Mouse (Mus musculus) kidney, adult 2 months (tissue): ENCODE data around the gene Ttyh1. TPM values are rescaled to one million over a fixed set of nuclear protein-coding genes. Genes with fewer than 3 reads are reported as not detected.

Experiments used
- DNase-seq: peaks from one replicate; pipeline ENCODE4 v3.0.0; 2021
- H3K27ac ChIP-seq: fragments of 200-500 bp; 2 replicates; pipeline ENCODE4 v1.5.1; 2012; ENCODE audit warnings: low read depth, low read length, control low read depth, inconsistent platforms; ENCODE audit not compliant: insufficient read depth
- H3K27me3 ChIP-seq: fragments of 200-500 bp; replicated peaks from 2 replicates; pipeline ENCODE4 v1.6.1; 2012; ENCODE audit warnings: mild to moderate bottlenecking, moderate library complexity, low read length, inconsistent platforms; ENCODE audit not compliant: control insufficient read depth, insufficient read depth
- H3K36me3 ChIP-seq: fragments of 200-500 bp; 2 replicates; pipeline ENCODE4 v1.6.1; 2012; ENCODE audit warnings: mild to moderate bottlenecking, moderate library complexity, low read length, inconsistent platforms; ENCODE audit not compliant: control insufficient read depth, insufficient read depth
- H3K4me1 ChIP-seq: fragments of 200-500 bp; 2 replicates; pipeline ENCODE4 v1.6.1; 2011; ENCODE audit warnings: low read length; ENCODE audit not compliant: control insufficient read depth, insufficient read depth
- H3K4me3 ChIP-seq: fragments of 200-500 bp; 2 replicates; pipeline ENCODE4 v1.5.1; 2011; ENCODE audit warnings: mild to moderate bottlenecking, low read depth, low read length, control low read depth; ENCODE audit not compliant: insufficient read depth
- CTCF ChIP-seq: fragments of 200-500 bp; conservative IDR thresholded peaks from 2 replicates; pipeline ENCODE4 v1.5.1; 2011; ENCODE audit warnings: low read depth, mild to moderate bottlenecking, control low read depth, low read length, moderate library complexity, mixed read lengths; ENCODE audit not compliant: insufficient read depth, insufficient read length
- POLR2A ChIP-seq: fragments of 200-500 bp; IDR thresholded peaks from one replicate; pipeline ENCODE4 v1.6.1; 2011; ENCODE audit warnings: low read depth, low read length, control low read depth
- WGBS: fragments of 180-500 bp; shearing (Covaris S2); methylation state at CpG from one replicate; pipeline ENCODE4 v1.1.7; 2018; 5-methylcytosine and 5-hydroxymethylcytosine counted together
- polyA plus RNA-seq: library from polyadenylated mRNA; depleted of rRNA; stranded (reverse); fragments of >200 nt; gene quantifications from 2 replicates; pipeline ENCODE4 v1.2.3, GENCODE M21; 2012

The Ttyh1 gene
- polyA plus RNA-seq, 1 experiment, result 2.8 TPM

GRCm38 (mm10) chr7:4130686-4131452, 11.7 kb downstream of the Ttyh1 start:
- H3K4me1 ChIP-seq, result no peaks in the 10 kb centered on the region
- no peaks in the 10 kb centered on the region for H3K36me3 ChIP-seq
- no peaks in the 10 kb centered on the region for H3K27me3 ChIP-seq
- TF ChIP-seq CTCF (peak; percentile 98), POLR2A (no peak)
- peak; percentile 81 for DNase-seq
- 35% methylated on average over 13 of the region's 13 CpGs for WGBS
- no peak overlapping the region for H3K4me3 ChIP-seq
- H3K27ac ChIP-seq, result no peak overlapping the region

DNA sequence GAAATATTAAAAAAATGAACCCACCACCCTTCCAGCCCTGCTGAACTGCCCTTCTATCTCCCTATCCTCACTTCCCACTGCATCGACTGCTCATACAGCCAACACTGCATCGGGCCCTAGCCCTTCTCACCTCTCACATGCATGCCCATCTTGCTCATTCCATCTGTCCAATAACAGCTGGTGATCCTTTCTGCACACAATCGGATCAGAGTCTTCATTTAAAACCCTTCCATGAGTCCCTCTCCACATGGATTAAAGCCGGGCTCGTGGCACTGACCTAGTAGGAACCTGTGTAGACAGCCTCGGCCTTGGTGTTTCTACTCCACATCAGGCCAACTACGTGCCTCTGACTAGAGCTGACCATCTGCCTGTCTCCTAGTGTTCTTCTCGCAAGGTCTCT, 12.8 kb downstream of the Ttyh1 start:
- H3K27ac ChIP-seq, result no peak overlapping the region
- no peaks in the 10 kb centered on the region for H3K27me3 ChIP-seq
- no peak for DNase-seq
- H3K36me3 ChIP-seq, result no peaks in the 10 kb centered on the region
- TF ChIP-seq CTCF, result no peak
- no peak for TF ChIP-seq POLR2A
- no peak overlapping the region for H3K4me3 ChIP-seq
- WGBS, result 89% methylated on average over 8 of the region's 8 CpGs
- no peaks in the 10 kb centered on the region for H3K4me1 ChIP-seq

DNA sequence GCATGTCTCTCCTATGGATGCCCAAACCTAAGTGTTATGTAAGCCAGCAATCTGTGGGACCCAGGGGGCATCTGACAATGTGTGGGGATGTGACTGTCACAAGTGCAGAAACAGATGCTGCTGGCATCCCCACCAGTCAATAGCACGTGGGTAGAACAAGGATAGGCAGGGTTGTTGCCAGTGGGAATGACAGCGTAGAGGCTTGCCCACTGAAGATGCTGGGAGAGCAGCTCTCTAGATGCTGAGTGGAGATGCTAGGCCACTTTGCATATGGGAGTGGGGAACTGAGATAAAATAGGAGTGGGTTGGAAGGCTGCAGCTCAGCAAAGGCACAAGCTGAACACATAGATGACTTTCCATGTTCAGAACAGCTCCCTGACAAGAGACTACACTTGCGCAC, 13.4 kb downstream of the Ttyh1 start:
- H3K4me1 ChIP-seq, result no peaks in the 10 kb centered on the region
- H3K4me3 ChIP-seq, result no peak overlapping the region
- 94% methylated on average over 3 of the region's 3 CpGs for WGBS
- no peak for TF ChIP-seq POLR2A
- TF ChIP-seq CTCF, result no peak
- no peak overlapping the region for H3K27ac ChIP-seq
- no peaks in the 10 kb centered on the region for H3K36me3 ChIP-seq
- H3K27me3 ChIP-seq, result no peaks in the 10 kb centered on the region
- no peak for DNase-seq

DNA sequence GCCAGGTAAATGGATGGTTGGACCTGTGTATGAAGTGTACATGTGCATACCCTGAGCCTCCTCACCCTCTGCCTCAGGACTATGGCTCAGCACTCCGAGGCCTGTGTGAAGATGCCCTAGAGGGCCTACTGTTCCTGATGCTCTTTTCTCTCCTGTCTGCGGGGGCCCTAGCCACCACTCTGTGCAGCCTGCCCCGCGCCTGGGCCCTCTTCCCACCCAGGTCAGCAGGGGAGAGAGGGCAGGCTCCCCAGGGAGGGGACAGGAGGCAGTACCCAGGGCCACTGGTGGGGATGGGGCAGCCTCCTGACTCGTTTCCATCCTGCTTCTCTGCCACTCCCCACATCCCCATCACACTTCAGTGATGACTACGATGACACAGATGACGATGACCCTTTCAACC, 13.8 kb downstream of the Ttyh1 start:
- no peak overlapping the region for H3K4me3 ChIP-seq
- no peak overlapping the region for H3K27ac ChIP-seq
- 84% methylated on average over 7 of the region's 7 CpGs for WGBS
- no peaks in the 10 kb centered on the region for H3K27me3 ChIP-seq
- no peaks in the 10 kb centered on the region for H3K36me3 ChIP-seq
- H3K4me1 ChIP-seq, result no peaks in the 10 kb centered on the region
- TF ChIP-seq CTCF (no peak), POLR2A (no peak)
- DNase-seq, result no peak

DNA sequence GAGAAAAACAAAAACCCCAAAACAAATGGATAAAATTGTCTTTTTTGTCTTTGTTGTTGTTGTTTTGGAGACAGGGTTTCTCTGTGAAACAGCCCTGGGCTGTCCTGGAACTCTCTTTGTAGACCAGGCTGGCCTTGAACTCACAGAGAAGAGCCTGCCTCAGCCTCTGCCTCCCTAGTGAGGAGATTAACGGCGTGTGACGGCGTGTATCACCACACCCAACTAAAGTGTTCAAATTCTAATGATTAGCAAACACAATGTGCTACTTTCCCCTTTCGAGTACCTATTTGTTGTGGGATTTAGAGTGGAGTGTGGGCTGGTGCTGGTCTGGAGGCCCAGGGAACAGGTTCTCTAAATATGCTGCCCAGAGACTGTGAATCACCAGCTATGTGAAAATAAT, 15.7 kb downstream of the Ttyh1 start:
- Histone ChIP-seq H3K4me3 (no peak overlapping the region), H3K27me3 (no peaks in the 10 kb centered on the region), H3K27ac (no peak overlapping the region), H3K36me3 (peaks cover 3% of the 10 kb centered on the region), H3K4me1 (no peaks in the 10 kb centered on the region)
- WGBS, result 79% methylated on average over 5 of the region's 5 CpGs
- TF ChIP-seq CTCF, result no peak
- TF ChIP-seq POLR2A, result no peak
- no peak for DNase-seq

DNA sequence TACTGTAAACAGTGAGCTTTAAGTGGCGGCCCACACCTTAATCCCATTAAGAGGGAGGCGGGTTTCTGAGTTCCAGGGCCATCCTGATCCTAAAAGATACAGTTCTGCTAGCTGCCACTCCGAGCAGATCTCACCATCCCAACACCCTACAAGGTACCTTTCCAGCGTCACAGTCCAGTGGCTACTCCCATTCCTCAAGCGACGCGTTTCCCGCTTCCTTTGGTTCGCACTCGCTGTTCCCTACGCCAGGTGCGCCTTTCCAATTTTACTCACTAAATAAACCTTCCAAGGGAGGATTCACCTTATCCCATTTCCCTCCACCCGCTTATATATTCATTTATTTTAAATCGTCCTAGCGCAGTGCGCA, 17.2 kb downstream of the Ttyh1 start:
- TF ChIP-seq CTCF (no peak), POLR2A (no peak)
- WGBS, result under 1% methylated on average over 16 of the region's 16 CpGs
- no peaks in the 10 kb centered on the region for H3K4me1 ChIP-seq
- peak overlapping the region; percentile 77 for H3K4me3 ChIP-seq
- no peak for DNase-seq
- H3K27me3 ChIP-seq, result no peaks in the 10 kb centered on the region
- H3K36me3 ChIP-seq, result peaks cover 4% of the 10 kb centered on the region
- peak overlapping the region; percentile 65 for H3K27ac ChIP-seq

DNA sequence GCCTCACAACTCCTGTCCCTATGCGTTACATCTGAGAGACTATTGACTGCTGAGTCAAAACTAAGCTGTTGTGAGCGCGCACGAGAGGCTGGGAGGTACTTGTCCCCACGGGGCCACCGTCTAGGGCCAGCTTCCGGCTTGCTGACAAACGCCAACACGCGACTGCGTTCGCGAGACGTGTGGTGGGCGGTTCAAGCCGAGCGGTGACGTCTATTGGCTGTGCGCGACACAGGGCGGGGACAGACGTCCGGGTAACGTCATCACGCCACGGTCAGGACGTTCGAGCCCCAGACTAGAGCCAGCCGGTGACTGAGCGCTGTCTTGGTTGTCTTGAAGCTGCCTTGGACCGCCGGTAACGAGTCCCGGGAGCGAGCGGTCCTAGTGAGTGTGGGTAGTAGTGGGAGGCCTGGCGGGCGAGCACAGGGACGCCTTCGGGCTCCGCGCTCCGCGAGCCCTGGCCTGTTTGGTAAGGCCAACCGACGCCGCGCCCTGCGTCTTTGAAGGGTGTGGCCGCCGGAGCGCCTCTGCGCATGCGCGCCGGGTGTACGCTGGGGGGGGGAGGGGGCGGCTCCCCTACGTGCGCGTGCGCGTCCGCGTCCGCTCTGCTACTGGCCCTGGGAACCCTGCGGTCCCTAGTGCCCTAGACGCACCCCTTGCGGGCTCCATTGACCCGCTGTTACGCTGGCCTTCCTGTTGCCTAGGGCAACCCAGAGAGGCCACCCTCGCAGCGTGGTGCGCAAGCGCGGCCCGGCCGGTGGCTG, 17.7 kb downstream of the Ttyh1 start, which contains the start of gene Leng8:
Gene Leng8 (plus strand): TSS at position 269 of the 761 bp plus-strand sequence.
- Histone ChIP-seq H3K4me3 (peak within 1 kb of the TSS; percentile 77), H3K36me3 (peaks cover 4% of the 10 kb centered on the region), H3K27ac (peak within 1 kb of the TSS; percentile 94), H3K4me1 (no peaks in the 10 kb centered on the region), H3K27me3 (no peaks in the 10 kb centered on the region)
- TF ChIP-seq CTCF, result no peak
- peak; percentile 91 for TF ChIP-seq POLR2A
- under 1% methylated on average over 78 of the region's 78 CpGs for WGBS
- peak; percentile 100 for DNase-seq
